Mouse (Mus musculus) stomach, embryonic 15.5 days (tissue): Measurements from ENCODE around the gene Tln2. TPM values are rescaled to one million over a fixed set of nuclear protein-coding genes. Genes with fewer than 3 reads are reported as not detected.
A peak's percentile ranks its signal among the peaks of the same experiment; 100 is the strongest.
"Not testable (repeated sequence)": the region's sequence is repeated elsewhere in the genome, so short reads cannot be mapped to it uniquely, and the experiment has no call there.

Experiments
- ATAC-seq: fragments of 200-750 bp; cut with Nextera tagmentation; 2 replicates; pipeline ENCODE4 v1.8.0; 2017; ENCODE audit warnings: low read depth, moderate number of reproducible peaks, moderate TSS enrichment; ENCODE audit not compliant: insufficient read depth, low FRiP score
- H3K27ac ChIP-seq: fragments of 300-500 bp; sonication (generic); 2 replicates; pipeline ENCODE4 v1.5.1; 2015; ENCODE audit warnings: mild to moderate bottlenecking, inconsistent platforms
- H3K27me3 ChIP-seq: fragments of 300-500 bp; sonication (generic); replicated peaks from 2 replicates; pipeline ENCODE4 v1.6.1; 2015; ENCODE audit warnings: inconsistent platforms
- H3K36me3 ChIP-seq: fragments of 300-500 bp; sonication (generic); 2 replicates; pipeline ENCODE4 v1.6.1; 2015; ENCODE audit warnings: inconsistent platforms
- H3K4me1 ChIP-seq: fragments of 300-500 bp; sonication (generic); 2 replicates; pipeline ENCODE4 v1.6.1; 2015; ENCODE audit warnings: inconsistent platforms
- H3K4me2 ChIP-seq: fragments of 300-500 bp; sonication (generic); 2 replicates; pipeline ENCODE4 v1.6.1; 2015; ENCODE audit warnings: mild to moderate bottlenecking, inconsistent platforms
- H3K4me3 ChIP-seq: fragments of 300-500 bp; sonication (generic); replicated peaks from 2 replicates; pipeline ENCODE4 v1.5.1; 2015; ENCODE audit warnings: inconsistent platforms
- H3K9ac ChIP-seq: fragments of 300-500 bp; sonication (generic); 2 replicates; pipeline ENCODE4 v1.6.1; 2015; ENCODE audit warnings: inconsistent platforms
- H3K9me3 ChIP-seq: fragments of 300-500 bp; sonication (generic); 2 replicates; pipeline ENCODE4 v1.6.1; 2016; ENCODE audit warnings: inconsistent platforms
- WGBS: fragments of 180-500 bp; shearing (Covaris S2); methylation state at CpG from one replicate; pipeline ENCODE4 v1.1.7; 2015; 5-methylcytosine and 5-hydroxymethylcytosine counted together
- polyA plus RNA-seq: library from polyadenylated mRNA; unstranded; fragments of >200 nt; fragmentation: Nextera tagmentation; extraction: Ambion mirVana; gene quantifications from 2 replicates; pipeline ENCODE4 v1.2.1, GENCODE M21; 2015

Tln2 gene
- polyA plus RNA-seq, 1 experiment from 2014 or later = 32.6 TPM

- Histone ChIP-seq H3K4me1 (0 out of 2 replicates have a peak, but pooled peaks cover 7% of the 10 kb centered on the region), H3K9me3 (no peaks in the 10 kb centered on the region), H3K36me3 (peaks cover 9% of the 10 kb centered on the region; the same call in 1 of the 2 replicates), H3K27ac (no peak overlapping the region), H3K4me3 (no peak overlapping the region), H3K4me2 (no peak overlapping the region), H3K27me3 (no peaks in the 10 kb centered on the region), H3K9ac (no peak overlapping the region)
- no peak for ATAC-seq
- WGBS = 86% methylated on average over 6 of the region's 6 CpGs
These were observed 262.1 kb downstream of the Tln2 start for GRCm38 (mm10) chr9:67297236-67297889.

- Histone ChIP-seq H3K36me3 (peaks cover 4% of the 10 kb centered on the region; the same call in 1 of the 2 replicates), H3K9ac (no peak overlapping the region), H3K4me3 (no peak overlapping the region), H3K4me1 (no peaks in the 10 kb centered on the region; the same call in 1 of the 2 replicates), H3K27me3 (no peaks in the 10 kb centered on the region), H3K4me2 (no peak overlapping the region), H3K9me3 (no peaks in the 10 kb centered on the region), H3K27ac (no peak overlapping the region)
- no peak for ATAC-seq
- WGBS = 59% methylated on average over 4 of the region's 4 CpGs
These were observed 272.0 kb downstream of the Tln2 start for GRCm38 (mm10) chr9:67287457-67287856.

- H3K36me3 ChIP-seq = peaks cover 4% of the 10 kb centered on the region; the same call in 1 of the 2 replicates
- H3K27ac ChIP-seq = no peak overlapping the region
- H3K9me3 ChIP-seq = no peaks in the 10 kb centered on the region
- no peak overlapping the region for H3K4me3 ChIP-seq
- ATAC-seq = no peak
- WGBS = 83% methylated on average over 3 of the region's 3 CpGs
- no peaks in the 10 kb centered on the region for H3K27me3 ChIP-seq
- H3K9ac ChIP-seq = no peak overlapping the region
- H3K4me2 ChIP-seq = no peak overlapping the region
- H3K4me1 ChIP-seq = no peaks in the 10 kb centered on the region; the same call in 1 of the 2 replicates
These were observed 272.7 kb downstream of the Tln2 start for GRCm38 (mm10) chr9:67286801-67287200.

- ATAC-seq = no peak
- WGBS = 75% methylated on average over 3 of the region's 3 CpGs
- H3K4me2 ChIP-seq = no peak overlapping the region
These were observed 274.0 kb downstream of the Tln2 start for GRCm38 (mm10) chr9:67285544-67285943.

GRCm38 (mm10) chr9:67281812-67282211 lies 277.7 kb downstream of the Tln2 start:
- H3K27ac ChIP-seq = no peak overlapping the region
- no peaks in the 10 kb centered on the region for H3K27me3 ChIP-seq
- H3K4me3 ChIP-seq = no peak overlapping the region
- no peaks in the 10 kb centered on the region for H3K4me1 ChIP-seq
- 71% methylated on average over 6 of the region's 6 CpGs for WGBS
- no peak overlapping the region for H3K4me2 ChIP-seq
- no peak for ATAC-seq
- H3K9me3 ChIP-seq = no peaks in the 10 kb centered on the region
- H3K9ac ChIP-seq = no peak overlapping the region
- H3K36me3 ChIP-seq = 0 out of 2 replicates have a peak, but pooled peaks cover under 1% of the 10 kb centered on the region

More at GRCm38 (mm10) chr9:67285544-67285943, 274.0 kb downstream of the Tln2 start:
- Histone ChIP-seq H3K27ac (no peak overlapping the region), H3K9ac (no peak overlapping the region), H3K4me1 (no peaks in the 10 kb centered on the region; the same call in 1 of the 2 replicates), H3K36me3 (peaks cover 4% of the 10 kb centered on the region; the same call in 1 of the 2 replicates), H3K9me3 (no peaks in the 10 kb centered on the region), H3K27me3 (no peaks in the 10 kb centered on the region), H3K4me3 (no peak overlapping the region)

GRCm38 (mm10) chr9:67280311-67280710 lies 279.2 kb downstream of the Tln2 start:
- not testable (repeated sequence) for H3K27ac ChIP-seq, ATAC-seq, H3K9me3 ChIP-seq, H3K36me3 ChIP-seq, H3K4me1 ChIP-seq, H3K27me3 ChIP-seq, H3K9ac ChIP-seq, H3K4me2 ChIP-seq, H3K4me3 ChIP-seq

- Histone ChIP-seq H3K9ac (no peak overlapping the region), H3K27ac (no peak overlapping the region), H3K9me3 (no peaks in the 10 kb centered on the region), H3K4me2 (no peak overlapping the region), H3K36me3 (0 out of 2 replicates have a peak, but pooled peaks cover 3% of the 10 kb centered on the region), H3K4me1 (no peaks in the 10 kb centered on the region), H3K27me3 (no peaks in the 10 kb centered on the region), H3K4me3 (no peak overlapping the region)
- no peak for ATAC-seq
- WGBS = 78% methylated on average over 6 of the region's 6 CpGs
These were observed 283.1 kb downstream of the Tln2 start for GRCm38 (mm10) chr9:67276446-67276845.

GRCm38 (mm10) chr9:67274296-67274695 lies 285.2 kb downstream of the Tln2 start:
- Histone ChIP-seq H3K4me2 (no peak overlapping the region), H3K36me3 (0 out of 2 replicates have a peak, but pooled peaks cover 3% of the 10 kb centered on the region), H3K4me3 (no peak overlapping the region), H3K9me3 (no peaks in the 10 kb centered on the region), H3K4me1 (no peaks in the 10 kb centered on the region), H3K27me3 (no peaks in the 10 kb centered on the region), H3K9ac (no peak overlapping the region), H3K27ac (no peak overlapping the region)
- ATAC-seq = no peak
- 46% methylated on average over 3 of the region's 3 CpGs for WGBS

GRCm38 (mm10) chr9:67273362-67273761 lies 286.1 kb downstream of the Tln2 start:
- Histone ChIP-seq H3K27ac (no peak overlapping the region), H3K4me2 (no peak overlapping the region), H3K27me3 (no peaks in the 10 kb centered on the region), H3K4me3 (no peak overlapping the region), H3K9ac (no peak overlapping the region), H3K4me1 (peaks cover under 1% of the 10 kb centered on the region; the same call in 1 of the 2 replicates), H3K9me3 (no peaks in the 10 kb centered on the region), H3K36me3 (0 out of 2 replicates have a peak, but pooled peaks cover 3% of the 10 kb centered on the region)
- no peak for ATAC-seq

GRCm38 (mm10) chr9:67270734-67271133 lies 288.8 kb downstream of the Tln2 start:
- WGBS = 76% methylated on average over 7 of the region's 7 CpGs
- Histone ChIP-seq H3K36me3 (no peaks in the 10 kb centered on the region), H3K4me2 (no peak overlapping the region), H3K4me1 (peaks cover 7% of the 10 kb centered on the region; the same call in 1 of the 2 replicates), H3K9ac (no peak overlapping the region), H3K9me3 (no peaks in the 10 kb centered on the region), H3K4me3 (no peak overlapping the region), H3K27me3 (no peaks in the 10 kb centered on the region), H3K27ac (peak overlapping the region; percentile 68)
- no peak for ATAC-seq

- no peak overlapping the region for H3K4me2 ChIP-seq
- ATAC-seq = no peak
- no peak overlapping the region for H3K9ac ChIP-seq
- WGBS = 55% methylated on average over 7 of the region's 7 CpGs
- no peaks in the 10 kb centered on the region for H3K36me3 ChIP-seq
- peak overlapping the region; percentile 68 for H3K27ac ChIP-seq
- H3K27me3 ChIP-seq = no peaks in the 10 kb centered on the region
- no peaks in the 10 kb centered on the region for H3K9me3 ChIP-seq
- peaks cover 13% of the 10 kb centered on the region; the same call in 1 of the 2 replicates for H3K4me1 ChIP-seq
- H3K4me3 ChIP-seq = no peak overlapping the region
These were observed 289.4 kb downstream of the Tln2 start for GRCm38 (mm10) chr9:67270061-67270595.

GRCm38 (mm10) chr9:67267276-67267990 lies 292.1 kb downstream of the Tln2 start:
- Histone ChIP-seq H3K27ac (peak overlapping the region; percentile 49; the same call in 1 of the 2 replicates), H3K27me3 (no peaks in the 10 kb centered on the region), H3K9ac (no peak overlapping the region), H3K4me3 (no peak overlapping the region), H3K36me3 (no peaks in the 10 kb centered on the region), H3K4me2 (no peak overlapping the region), H3K9me3 (no peaks in the 10 kb centered on the region), H3K4me1 (peaks cover 15% of the 10 kb centered on the region)
- WGBS = 56% methylated on average over 8 of the region's 8 CpGs
- peak; percentile 40 for ATAC-seq
